Mouse (Mus musculus): ENCODE data around the gene Vmn1r122.
"Not testable (repeated sequence)": the region's sequence is repeated elsewhere in the genome, so short reads cannot be mapped to it uniquely, and the experiment has no call there.

Vmn1r122 gene

GRCm38 (mm10) chr7:21134028-21134427, at the start of gene Vmn1r122:
TSS of gene Vmn1r122 (minus strand) at chr7:21134128.
- ATAC-seq (ENCODE audit: insufficient number of reproducible peaks, low FRiP score, low TSS enrichment) = not testable (repeated sequence)

- ATAC-seq (ENCODE audit: insufficient number of reproducible peaks, low FRiP score, low TSS enrichment) = not testable (repeated sequence)
These were observed 28.0 kb upstream of the Vmn1r122 start, which contains the start of gene Vmn1r123 for GRCm38 (mm10) chr7:21161885-21162284. TSS of gene Vmn1r123 (plus strand) at chr7:21162185.

GRCm38 (mm10) chr7:21098413-21098812, 35.5 kb downstream of the Vmn1r122 start, which contains the start of gene Vmn1r121:
TSS of gene Vmn1r121 (minus strand) at chr7:21098513.
- not testable (repeated sequence) for ATAC-seq (ENCODE audit: insufficient number of reproducible peaks, low FRiP score, low TSS enrichment)

Data from cerebellum, adult (tissue).